Mouse (Mus musculus): ENCODE measurements around the gene Grasp.

GRCm38 (mm10) chr15:101234611-101235341, 10.8 kb downstream of the Grasp start:
- no peak for TF ChIP-seq CTCF (IDR thresholded peaks at IDR 0.05; ENCODE audit: control insufficient read depth, insufficient read depth, insufficient read length)
- no peak for TF ChIP-seq MAX (IDR thresholded peaks at IDR 0.05)
- TF ChIP-seq MYOG (IDR thresholded peaks at IDR 0.05; ENCODE audit: control insufficient read depth, extremely low read depth, insufficient read length), result no peak
- no peak for TF ChIP-seq USF1 (IDR thresholded peaks at IDR 0.05; ENCODE audit: low read depth)
- TF ChIP-seq MYOD1 (IDR thresholded peaks at IDR 0.05; ENCODE audit: control insufficient read depth, insufficient read length, low read depth), result no peak
- TF ChIP-seq FOSL1 (IDR thresholded peaks at IDR 0.05; ENCODE audit: insufficient read depth, low read length, poor library complexity, severe bottlenecking), result no peak
